Mouse (Mus musculus) brain, embryonic 18.5 days (tissue): ENCODE results near the gene Klhl9.

Experiments
- DNase-seq: peaks from one replicate; pipeline ENCODE4 v3.0.0-alpha.2; 2012; ENCODE audit warnings: low read depth, low spot score

Klhl9 gene

DNA sequence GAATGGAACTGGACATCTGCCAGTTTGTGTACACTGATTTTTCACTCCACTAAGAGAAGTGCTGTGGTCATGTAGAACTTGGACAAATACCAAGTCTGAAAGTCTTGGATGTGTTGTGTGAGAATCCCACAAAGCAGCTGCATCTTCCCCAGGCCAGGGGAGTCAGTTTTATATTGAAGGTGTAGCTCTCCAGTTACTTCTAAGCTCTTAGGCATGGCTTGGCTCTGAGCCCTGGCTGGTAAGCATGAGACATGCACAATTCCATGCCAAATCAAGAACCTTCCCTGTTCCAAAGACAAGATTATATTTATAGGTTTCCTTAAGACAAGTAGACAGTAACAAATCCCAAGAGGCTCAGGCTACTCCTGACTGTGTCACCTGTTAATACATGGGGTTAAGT lies 7.2 kb downstream of the Klhl9 start:
- DNase-seq, result no peak

DNA sequence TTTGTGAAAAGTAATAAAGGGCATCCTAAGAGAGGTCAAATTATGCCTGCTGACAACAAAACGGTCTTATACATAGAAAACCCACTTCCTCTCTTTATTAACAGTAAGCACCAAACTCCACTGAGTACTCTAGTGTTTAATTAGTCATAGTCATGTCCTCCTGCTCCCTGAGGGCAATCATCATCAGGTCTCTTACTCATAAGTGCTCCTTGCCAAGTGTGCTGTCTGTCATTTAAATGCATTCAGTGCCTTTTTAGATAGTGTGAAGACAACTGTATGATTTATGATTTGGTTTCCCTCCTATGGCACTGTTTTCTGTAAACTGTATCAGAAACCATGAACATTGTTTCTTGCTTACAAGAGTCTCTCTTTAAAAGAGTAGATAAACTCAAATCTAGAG lies 8.0 kb downstream of the Klhl9 start:
- no peak for DNase-seq

GRCm38 (mm10) chr4:88707128-88707826 lies 15.0 kb downstream of the Klhl9 start:
- no peak for DNase-seq

DNA sequence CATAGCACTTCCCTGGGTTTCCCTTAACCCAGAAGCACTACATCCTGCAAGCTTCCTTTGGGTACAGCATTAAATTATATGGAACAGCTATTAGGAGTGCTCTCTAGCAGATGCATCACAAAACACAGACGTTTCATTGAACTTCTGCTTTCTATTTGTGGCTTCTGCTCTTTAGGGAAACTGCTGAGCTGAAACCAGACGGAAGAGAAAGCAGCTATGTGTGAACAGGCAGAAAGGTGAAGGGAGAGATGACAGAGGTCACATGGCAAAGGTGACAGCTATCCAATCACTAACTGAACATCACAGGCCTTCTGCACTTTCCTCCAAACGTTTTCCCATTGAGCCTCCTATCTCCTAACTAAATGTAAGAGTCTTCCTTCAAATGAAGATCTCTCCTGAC lies 16.3 kb downstream of the Klhl9 start:
- no peak for DNase-seq

- no peak for DNase-seq
Observed at GRCm38 (mm10) chr4:88699301-88699700, 23.0 kb downstream of the Klhl9 start.

GRCm38 (mm10) chr4:88698781-88699180 lies 23.5 kb downstream of the Klhl9 start:
- no peak for DNase-seq

DNA sequence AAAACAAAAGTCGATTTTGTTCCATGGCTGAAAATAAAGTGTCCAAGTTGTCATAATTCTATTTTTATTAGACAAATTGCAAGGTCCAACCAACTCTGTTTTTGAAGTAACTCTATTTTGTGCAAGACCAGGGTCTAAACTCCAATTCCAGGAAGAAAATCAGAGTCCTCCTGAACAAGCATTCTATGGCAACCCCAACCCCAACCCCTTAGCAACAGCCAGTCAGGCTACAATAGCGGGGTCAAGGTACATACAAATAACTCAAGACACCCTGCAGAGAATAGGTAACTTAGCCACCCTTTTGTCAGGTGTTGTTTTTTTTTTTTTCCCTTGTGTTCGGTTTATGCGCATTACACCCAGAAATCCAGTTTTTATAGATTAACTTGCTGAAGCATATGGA lies 24.5 kb downstream of the Klhl9 start:
- no peak for DNase-seq

DNA sequence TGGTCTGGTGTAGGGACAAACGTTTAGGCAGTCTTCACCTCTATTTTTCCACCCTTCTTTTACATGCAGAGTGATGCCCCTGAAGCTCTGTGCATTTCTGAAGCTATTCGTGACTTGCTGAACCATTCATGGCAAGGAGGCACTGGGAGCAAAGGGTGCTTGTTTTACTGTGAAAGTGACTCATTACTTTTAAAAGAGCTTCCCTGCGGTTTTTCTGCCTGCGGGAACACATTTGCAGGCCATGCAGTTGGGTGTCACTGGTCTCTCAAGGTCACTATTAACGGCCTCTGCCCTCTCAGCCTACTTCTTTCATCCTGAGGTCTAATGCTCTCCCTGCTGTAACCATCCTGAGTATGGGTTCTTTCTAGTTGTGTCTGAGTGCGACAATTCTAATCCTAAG lies 25.2 kb downstream of the Klhl9 start:
- DNase-seq, result no peak

GRCm38 (mm10) chr4:88696237-88696884 lies 25.9 kb downstream of the Klhl9 start:
- peak; percentile 14 for DNase-seq

GRCm38 (mm10) chr4:88693392-88693791 lies 28.9 kb downstream of the Klhl9 start:
- no peak for DNase-seq

DNA sequence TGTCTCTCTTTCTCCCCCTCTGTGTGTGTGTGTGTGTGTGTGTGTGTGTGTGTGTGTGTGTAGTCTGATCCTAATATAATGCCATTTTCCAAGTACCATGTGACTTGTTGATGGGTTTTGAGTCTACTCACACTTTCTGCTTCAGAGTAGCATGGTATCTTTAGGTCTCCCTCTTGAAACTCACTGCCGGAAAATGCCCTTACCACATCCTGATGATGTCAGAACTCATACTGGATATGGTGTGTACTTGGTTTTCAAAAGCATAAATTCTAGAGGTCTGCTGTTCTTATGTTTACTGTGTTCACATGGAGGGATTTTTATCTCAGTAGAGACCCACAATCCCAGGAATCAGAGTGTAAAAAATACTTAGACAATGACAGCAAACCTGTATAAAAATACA lies 29.7 kb downstream of the Klhl9 start:
- no peak for DNase-seq

GRCm38 (mm10) chr4:88691259-88691658 lies 31.0 kb downstream of the Klhl9 start, which contains the start of gene Ifnab:
TSS of gene Ifnab (minus strand) at chr4:88691359.
- no peak for DNase-seq

DNA sequence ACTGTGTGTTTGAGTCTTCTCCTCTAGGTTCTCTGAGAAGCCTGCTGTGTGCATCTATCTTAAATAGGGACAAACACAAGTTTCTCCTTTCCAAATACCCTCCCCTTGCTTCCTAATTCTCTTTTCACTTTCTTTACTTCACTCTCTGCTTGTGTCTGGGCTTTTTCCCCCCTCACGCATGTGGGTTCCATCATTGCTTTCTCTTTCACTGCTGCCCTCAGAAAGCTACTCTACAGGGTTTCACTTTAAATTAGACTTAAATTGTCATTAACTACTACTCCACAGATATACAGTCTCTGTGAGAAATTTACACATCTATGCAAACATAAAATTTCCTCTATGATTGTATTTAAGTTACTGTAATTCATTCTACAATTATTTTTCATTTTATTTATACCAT lies 38.5 kb downstream of the Klhl9 start, which contains the start of gene Ifna2:
Gene Ifna2, minus strand, starts transcription at position 101 of the 400 bp plus-strand sequence.
- DNase-seq, result no peak

DNA sequence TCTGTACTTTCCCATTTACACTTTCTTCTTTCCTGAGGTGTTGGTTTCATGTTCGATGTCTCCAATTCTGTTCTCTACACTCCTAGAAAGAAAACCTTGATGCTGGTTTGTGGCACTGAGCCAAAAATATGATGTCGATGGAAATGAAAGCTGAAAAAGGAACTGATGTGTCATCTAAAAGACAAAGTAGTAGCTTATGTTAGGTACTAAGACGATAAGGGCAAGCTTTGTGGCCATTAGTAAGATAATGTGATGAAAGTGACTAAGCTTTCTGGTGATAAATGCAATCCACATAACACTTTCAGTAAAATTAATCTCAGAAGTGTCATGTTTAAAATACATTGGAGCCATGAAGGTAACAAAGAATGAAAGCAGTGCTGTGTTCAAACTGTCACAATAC lies 40.9 kb downstream of the Klhl9 start:
- DNase-seq, result no peak

DNA sequence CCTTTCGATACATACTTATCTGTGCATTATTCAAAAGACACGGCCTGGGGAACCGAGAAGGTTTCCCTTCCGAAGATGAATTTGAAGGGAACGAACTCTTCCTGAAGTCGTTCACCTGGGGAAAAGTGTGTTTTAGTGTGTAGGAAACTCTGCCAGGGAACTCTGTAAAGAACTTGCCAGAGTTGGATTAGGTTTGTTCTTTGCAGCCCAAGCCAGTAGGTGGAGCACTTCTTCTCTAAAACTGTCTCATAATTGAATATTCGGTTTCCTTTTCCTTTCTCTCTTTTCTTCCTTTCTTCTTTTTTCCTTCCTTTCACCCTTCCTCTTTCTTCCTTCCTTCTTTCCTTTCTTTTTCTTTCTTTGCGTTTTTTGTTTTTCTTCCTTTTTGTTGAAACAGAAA lies 41.9 kb downstream of the Klhl9 start:
- DNase-seq, result no peak

DNA sequence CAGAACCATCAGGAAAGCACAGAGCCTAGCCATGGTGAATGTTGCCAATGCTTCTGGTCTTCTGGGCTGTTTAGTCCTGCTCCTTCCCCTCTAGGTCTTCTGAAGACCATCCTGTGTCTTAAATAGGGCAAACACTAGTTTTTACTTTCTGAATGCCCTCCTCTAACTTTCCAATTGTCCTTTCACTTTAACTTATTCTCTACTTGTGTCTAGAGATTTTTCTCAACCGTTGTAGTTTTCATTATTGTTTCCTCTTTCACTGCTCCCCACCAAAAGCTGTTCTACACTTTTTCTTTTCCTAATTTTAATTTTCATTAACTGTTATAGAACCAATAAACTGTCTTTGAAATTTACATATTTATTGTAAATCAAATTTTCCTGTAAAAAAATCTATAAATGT lies 45.4 kb downstream of the Klhl9 start, which contains the start of gene Ifna16:
Gene Ifna16, minus strand, starts transcription at position 101 of the 400 bp plus-strand sequence.
- DNase-seq, result no peak
